Mouse (Mus musculus) cerebellum, postnatal 36 days (tissue): ENCODE measurements around the gene Irf6.

Source experiments
- DNase-seq, 2 experiments: peaks; one replicate each; pipeline ENCODE4 v3.0.0; 2021 to 2022; ENCODE audit warnings: mixed read lengths in 2 of 2

Gene Irf6

GRCm38 (mm10) chr1:193157111-193157492 is 4.2 kb downstream of the Irf6 start:
- no peak for DNase-seq

- DNase-seq, result no peak
Observed at GRCm38 (mm10) chr1:193159163-193159562, 6.3 kb downstream of the Irf6 start.

GRCm38 (mm10) chr1:193159613-193160012 is 6.7 kb downstream of the Irf6 start:
- DNase-seq, result no peak

GRCm38 (mm10) chr1:193160317-193161032 is 7.6 kb downstream of the Irf6 start:
- DNase-seq, result no peak

- DNase-seq, result no peak
Observed at GRCm38 (mm10) chr1:193167746-193168145, 14.8 kb downstream of the Irf6 start, which contains the start of gene A130010J15Rik. A130010J15Rik (plus strand) TSS chr1:193168046.

- no peak for DNase-seq
Observed at GRCm38 (mm10) chr1:193169228-193169627, 16.3 kb downstream of the Irf6 start.

GRCm38 (mm10) chr1:193169856-193170255 is 16.9 kb downstream of the Irf6 start:
- no peak for DNase-seq

GRCm38 (mm10) chr1:193172991-193173809 is 20.3 kb downstream of the Irf6 start:
- peak; percentile 94 to 95 for DNase-seq

- no peak for DNase-seq
Observed at GRCm38 (mm10) chr1:193173810-193174129, 20.9 kb downstream of the Irf6 start.

GRCm38 (mm10) chr1:193174143-193174733 is 21.3 kb downstream of the Irf6 start:
- no peak for DNase-seq

GRCm38 (mm10) chr1:193181104-193181503 is 28.2 kb downstream of the Irf6 start:
- no peak for DNase-seq

GRCm38 (mm10) chr1:193188257-193188656 is 35.3 kb downstream of the Irf6 start:
- DNase-seq, result no peak

GRCm38 (mm10) chr1:193189151-193189621 is 36.3 kb downstream of the Irf6 start:
- DNase-seq, result no peak

GRCm38 (mm10) chr1:193189771-193190170 is 36.9 kb downstream of the Irf6 start:
- DNase-seq, result no peak

GRCm38 (mm10) chr1:193191675-193192283 is 38.9 kb downstream of the Irf6 start:
- DNase-seq, result no peak

- peak; percentile 72 to 73 for DNase-seq
Observed at GRCm38 (mm10) chr1:193194416-193195140, 41.7 kb downstream of the Irf6 start.

GRCm38 (mm10) chr1:193195169-193195810 is 42.4 kb downstream of the Irf6 start:
- DNase-seq, result no peak

- DNase-seq, result no peak
Observed at GRCm38 (mm10) chr1:193197494-193198205, 44.7 kb downstream of the Irf6 start.

GRCm38 (mm10) chr1:193198312-193198711 is 45.4 kb downstream of the Irf6 start:
- no peak for DNase-seq

GRCm38 (mm10) chr1:193200640-193201382 is 47.9 kb downstream of the Irf6 start:
- DNase-seq, result no peak

- no peak for DNase-seq
Observed at GRCm38 (mm10) chr1:193201383-193201778, 48.5 kb downstream of the Irf6 start, which contains the start of gene Traf3ip3. Traf3ip3 (minus strand) TSS chr1:193201703.
